ENCODE assay signal across 9 mouse cellular contexts in the genomic region with DNA sequence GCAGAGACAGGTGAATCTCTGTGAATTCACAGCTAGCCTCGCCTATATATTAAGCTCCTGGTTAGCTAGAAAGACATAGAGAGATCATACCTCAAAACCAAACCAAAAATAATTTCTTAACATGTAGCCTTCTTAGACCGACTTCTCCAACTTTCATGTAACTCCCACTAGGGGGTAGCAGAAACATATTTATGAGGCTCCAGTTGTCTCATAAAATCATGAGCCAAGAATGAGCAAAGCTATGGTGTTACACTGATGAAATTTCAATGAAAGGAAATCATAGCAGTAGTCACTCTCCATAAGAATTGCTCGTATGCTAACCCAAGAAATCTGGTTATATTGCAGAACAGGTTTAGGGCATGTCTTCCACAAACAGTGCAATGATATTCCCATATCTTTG.
DNase-seq lines count a peak whose midpoint lies in the region; ATAC-seq and TF ChIP-seq lines count a peak whose summit lies in the region.
"Had no signal": no experiment of that assay in that cellular context is flagged by ENCODE, and none has a peak within 500 bp of the region (broad histone marks: within the 10 kb centered on the region; RNA-seq: fewer than 3 reads in every experiment).

No protein-coding gene starts in this region.

- no peak for DNase-seq in kidney, postnatal 25 days
- DNase-seq in CH12.LX (ENCODE audit: extremely low read depth) = peak; percentile 40
- peak; percentile 68 for DNase-seq in brain, embryonic 18.5 days (ENCODE audit: low read depth, low spot score)
- DNase-seq in gonadal fat pad, adult 2 months (ENCODE audit: low read depth) = peak; percentile 28
- DNase-seq in testis, postnatal 10 days (ENCODE audit: low spot score) = no peak

- dilution Hi-C loops in CH12.LX (cut with MboI; ENCODE audit: extremely low pct_ligation_motif_present, extremely low pct_unique_long_range_greater_than_20kb, low sequenced_read_pairs) = no loop called here

- 33% methylated on average over 3 of the region's 3 CpGs for WGBS in kidney, embryonic 14.5 days
- 56% methylated on average over 3 of the region's 3 CpGs for WGBS in midbrain, embryonic 13.5 days

- H3K4me1 ChIP-seq in kidney, embryonic 14.5 days (ENCODE audit: control insufficient read depth, insufficient read depth, low read length) = no peaks in the 10 kb centered on the region
- no peaks in the 10 kb centered on the region for H3K4me1 ChIP-seq in CH12.LX (ENCODE audit: control insufficient read depth in 1 of 2, insufficient read depth in 2 of 2)
- H3K4me1 ChIP-seq in midbrain, embryonic 13.5 days (replicated peaks) = no peaks in the 10 kb centered on the region

- no peaks in the 10 kb centered on the region for H3K27me3 ChIP-seq in kidney, embryonic 14.5 days (ENCODE audit: control insufficient read depth, insufficient read depth, low read length)
- no peaks in the 10 kb centered on the region for H3K27me3 ChIP-seq in CH12.LX (replicated peaks)
- no peaks in the 10 kb centered on the region for H3K27me3 ChIP-seq in midbrain, embryonic 13.5 days

- H3K9me3 ChIP-seq in kidney, embryonic 14.5 days (ENCODE audit: control insufficient read depth, low read length) = no peaks in the 10 kb centered on the region
- H3K9me3 ChIP-seq in CH12.LX (replicated peaks; ENCODE audit: low read length) = no peaks in the 10 kb centered on the region
- H3K9me3 ChIP-seq in midbrain, embryonic 13.5 days = no peaks in the 10 kb centered on the region

- no peak overlapping the region for H3K4me2 ChIP-seq in kidney, embryonic 14.5 days (replicated peaks; ENCODE audit: low read depth, low read length)
- no peak overlapping the region for H3K4me2 ChIP-seq in CH12.LX (ENCODE audit: insufficient read depth, low read depth, poor library complexity, severe bottlenecking)
- no peak overlapping the region for H3K4me2 ChIP-seq in midbrain, embryonic 13.5 days (replicated peaks)

- H3K9ac ChIP-seq in kidney, embryonic 14.5 days (ENCODE audit: low read depth, low read length) = no peak overlapping the region
- H3K9ac ChIP-seq in CH12.LX (ENCODE audit: insufficient read depth, low read depth) = no peak overlapping the region
- H3K9ac ChIP-seq in midbrain, embryonic 13.5 days (replicated peaks) = no peak overlapping the region

- H3K4me3 ChIP-seq in kidney, embryonic 14.5 days (ENCODE audit: low read length) = no peak overlapping the region
- H3K4me3 ChIP-seq in CH12.LX (replicated peaks in 1 of 3; ENCODE audit: low read depth in 2 of 3, low read length in 2 of 3, poor library complexity in 1 of 3) = no peak overlapping the region
- no peak overlapping the region for H3K4me3 ChIP-seq in midbrain, embryonic 13.5 days (replicated peaks)

- no peak for TF ChIP-seq EP300 in CH12.LX (IDR thresholded peaks at IDR 0.05; ENCODE audit: low read length)

- TF ChIP-seq CTCF in CH12.LX (conservative IDR thresholded peaks at IDR 0.05 in 1 of 2, IDR thresholded peaks at IDR 0.05 in 1 of 2; ENCODE audit: low read depth in 2 of 2, low read length in 2 of 2) = peak; percentile 12 to 68; a peak in 2 of 4 replicates

- in situ Hi-C loops in CH12.LX (cut with MboI; ENCODE audit: low pct_ligation_motif_present, low pct_unique_long_range_greater_than_20kb, low sequenced_read_pairs) = no loop called here

- H3K27ac ChIP-seq in kidney, embryonic 14.5 days (ENCODE audit: low read depth, low read length) = no peak overlapping the region
- H3K27ac ChIP-seq in CH12.LX (ENCODE audit: insufficient read depth, low read depth) = no peak overlapping the region
- H3K27ac ChIP-seq in midbrain, embryonic 13.5 days = no peak overlapping the region
- H3K27ac ChIP-seq: macrophage had no signal

- no peaks in the 10 kb centered on the region for H3K36me3 ChIP-seq in kidney, embryonic 14.5 days (ENCODE audit: control insufficient read depth, insufficient read depth, low read length)
- H3K36me3 ChIP-seq in CH12.LX (replicated peaks in 1 of 2; ENCODE audit: control insufficient read depth in 1 of 2, insufficient read depth in 1 of 2, low read length in 1 of 2) = no peaks in the 10 kb centered on the region
- H3K36me3 ChIP-seq in midbrain, embryonic 13.5 days = no peaks in the 10 kb centered on the region

- no peak for TF ChIP-seq POLR2A in CH12.LX (IDR thresholded peaks at IDR 0.05; ENCODE audit: low read depth, low read length)

- H3K79me2 ChIP-seq in CH12.LX (replicated peaks; ENCODE audit: control insufficient read depth, extremely low read depth, insufficient read depth, poor library complexity, severe bottlenecking) = no peaks in the 10 kb centered on the region

- peak; percentile 86 for TF ChIP-seq RAD21 in CH12.LX (IDR thresholded peaks at IDR 0.05; ENCODE audit: low read depth, low read length)

- ATAC-seq in kidney, embryonic 14.5 days (ENCODE audit: low FRiP score, low TSS enrichment) = peak; percentile 81; the same call in 1 of the 2 replicates
- peak; percentile 82 for ATAC-seq in midbrain, embryonic 13.5 days
- no peak for ATAC-seq in activated CD4-positive, CD25-positive, alpha-beta regulatory T cell, adult 4 months

TF ChIP-seq in CH12.LX, 34 proteins besides CTCF, POLR2A, EP300 and RAD21:
- TF ChIP-seq JUND (conservative IDR thresholded peaks at IDR 0.05; ENCODE audit: low read depth, low read length) (no peak), SMC3 (IDR thresholded peaks at IDR 0.05; ENCODE audit: low read depth, low read length) (peak; percentile 48)

Comparison
In these comparisons a context has a peak if more than half of its experiments do, and no peak if none do; other contexts are left out.
1. DNase-seq: peak in CH12.LX (single experiment), brain, embryonic 18.5 days (single experiment) and gonadal fat pad, adult 2 months (single experiment); none in kidney, postnatal 25 days (0 of 2) and testis, postnatal 10 days (single experiment).